Mouse (Mus musculus) brain, embryonic 14.5 days (tissue): Measurements from ENCODE around the gene Ell.

ENCODE experiments used
- CTCF ChIP-seq: fragments of 200-500 bp; IDR thresholded peaks from 2 replicates; pipeline ENCODE4 v1.5.1; 2012; ENCODE audit warnings: inconsistent platforms, mild to moderate bottlenecking, moderate library complexity, borderline replicate concordance; ENCODE audit not compliant: insufficient read depth, insufficient read length; ENCODE audit errors: extremely low read depth
- POLR2A ChIP-seq: fragments of 200-500 bp; IDR thresholded peaks from 2 replicates; pipeline ENCODE4 v1.6.1; 2012; ENCODE audit warnings: mild to moderate bottlenecking, inconsistent platforms, borderline replicate concordance; ENCODE audit not compliant: poor library complexity, insufficient read depth, insufficient read length, severe bottlenecking; ENCODE audit errors: extremely low read depth

DNA sequence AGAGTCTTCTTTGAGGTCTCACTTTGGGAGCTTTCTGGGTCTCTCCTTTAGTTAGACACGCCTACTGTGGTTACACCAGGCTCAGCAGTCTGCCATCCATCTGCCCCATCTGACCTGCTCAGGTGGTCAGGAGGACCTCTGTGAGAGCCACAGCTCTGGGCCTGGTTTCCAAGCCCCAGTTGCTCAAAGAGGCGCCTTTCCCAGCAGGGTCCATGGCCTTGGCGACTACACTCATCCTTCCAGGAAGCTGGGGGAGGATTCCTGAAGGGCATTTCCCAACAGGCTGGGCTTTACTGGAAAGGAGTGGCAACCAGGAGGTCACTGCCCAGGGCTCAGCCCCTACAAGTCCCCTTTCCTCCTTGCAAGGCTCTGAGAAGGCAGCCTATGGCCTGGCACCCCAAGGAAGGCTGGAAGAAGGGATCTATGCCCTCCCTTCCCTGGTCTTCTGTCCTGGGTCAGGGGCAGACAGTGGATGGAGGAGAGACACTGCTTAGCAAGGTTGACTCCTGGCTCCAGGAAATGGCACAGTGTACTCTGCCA lies 25.5 kb downstream of the Ell start:
- no peak for TF ChIP-seq CTCF
- no peak for TF ChIP-seq POLR2A
